Comparison of ENCODE assay signal across 22 mouse cellular contexts in genomic region chr7:97838574-97838973, GRCm38 (mm10).
"Had no signal": no experiment of that assay in that cellular context is flagged by ENCODE, and none has a peak within 500 bp of the region (broad histone marks: within the 10 kb centered on the region; RNA-seq: fewer than 3 reads in every experiment).

No protein-coding gene starts in this region.

- DNase-seq: gastrocnemius, postnatal 14 days; gastrocnemius, postnatal 36 days; heart, adult 11 months; heart, adult 2 months; heart, postnatal 10 days; heart, postnatal 4 days; kidney, adult 11 months; kidney, postnatal 14 days; layer of hippocampus, adult 9-11 months; layer of hippocampus, postnatal 36 days; left cerebral cortex, postnatal 4 days had no signal

- H3K4me3 ChIP-seq: heart, adult 2 months; heart, embryonic 12.5 days; hindbrain, embryonic 10.5 days; hindbrain, embryonic 12.5 days; limb, embryonic 13.5 days; limb, embryonic 15.5 days; liver, embryonic 12.5 days had no signal

- H3K9me3 ChIP-seq: heart, embryonic 12.5 days; hindbrain, embryonic 10.5 days; hindbrain, embryonic 12.5 days; limb, embryonic 13.5 days; limb, embryonic 15.5 days; liver, embryonic 12.5 days had no signal

- H3K4me2 ChIP-seq: heart, embryonic 12.5 days; hindbrain, embryonic 12.5 days; hindbrain, embryonic 14.5 days; limb, embryonic 13.5 days; limb, embryonic 15.5 days; liver, embryonic 12.5 days had no signal

- H3K27me3 ChIP-seq: heart, embryonic 12.5 days; hindbrain, embryonic 12.5 days; limb, embryonic 13.5 days; limb, embryonic 15.5 days; liver, embryonic 12.5 days had no signal

- H3K36me3 ChIP-seq: heart, embryonic 12.5 days; hindbrain, embryonic 10.5 days; hindbrain, embryonic 12.5 days; limb, embryonic 13.5 days; limb, embryonic 15.5 days; liver, embryonic 12.5 days had no signal

- H3K27ac ChIP-seq: heart, adult 2 months; hindbrain, embryonic 10.5 days; hindbrain, embryonic 12.5 days; hindbrain, embryonic 14.5 days; kidney, postnatal 0 days; limb, embryonic 13.5 days; limb, embryonic 15.5 days; liver, embryonic 12.5 days; liver, embryonic 14.5 days had no signal

- ATAC-seq: hindbrain, embryonic 16.5 days; inflammation-experienced regulatory T-cells, adult 6 months; liver, embryonic 12.5 days had no signal

- H3K9ac ChIP-seq: heart, embryonic 12.5 days; hindbrain, embryonic 12.5 days; hindbrain, embryonic 14.5 days; limb, embryonic 13.5 days; limb, embryonic 15.5 days; liver, embryonic 12.5 days; liver, embryonic 14.5 days had no signal
